Mouse (Mus musculus) activated CD4-positive, CD25-positive, alpha-beta regulatory T cell, adult 4 months (primary cell): Measurements from ENCODE around the gene Tmem234. TPM values are rescaled to one million over a fixed set of nuclear protein-coding genes. Genes with fewer than 3 reads are reported as not detected.
A peak's percentile ranks its signal among the peaks of the same experiment; 100 is the strongest.
"Not testable (repeated sequence)": the region's sequence is repeated elsewhere in the genome, so short reads cannot be mapped to it uniquely, and the experiment has no call there.

Source experiments
- ATAC-seq: one replicate; pipeline ENCODE4 v1.8.0; 2017
- polyA plus RNA-seq, 2 experiments: library from polyadenylated mRNA; unstranded; fragments of 100-300 nt; shearing (Covaris generic); gene quantifications; one replicate each; pipeline ENCODE4 v1.2.1; 2017

Tmem234 gene
- 100 to 1,000 TPM; 296 to 341 TPM for polyA plus RNA-seq

DNA sequence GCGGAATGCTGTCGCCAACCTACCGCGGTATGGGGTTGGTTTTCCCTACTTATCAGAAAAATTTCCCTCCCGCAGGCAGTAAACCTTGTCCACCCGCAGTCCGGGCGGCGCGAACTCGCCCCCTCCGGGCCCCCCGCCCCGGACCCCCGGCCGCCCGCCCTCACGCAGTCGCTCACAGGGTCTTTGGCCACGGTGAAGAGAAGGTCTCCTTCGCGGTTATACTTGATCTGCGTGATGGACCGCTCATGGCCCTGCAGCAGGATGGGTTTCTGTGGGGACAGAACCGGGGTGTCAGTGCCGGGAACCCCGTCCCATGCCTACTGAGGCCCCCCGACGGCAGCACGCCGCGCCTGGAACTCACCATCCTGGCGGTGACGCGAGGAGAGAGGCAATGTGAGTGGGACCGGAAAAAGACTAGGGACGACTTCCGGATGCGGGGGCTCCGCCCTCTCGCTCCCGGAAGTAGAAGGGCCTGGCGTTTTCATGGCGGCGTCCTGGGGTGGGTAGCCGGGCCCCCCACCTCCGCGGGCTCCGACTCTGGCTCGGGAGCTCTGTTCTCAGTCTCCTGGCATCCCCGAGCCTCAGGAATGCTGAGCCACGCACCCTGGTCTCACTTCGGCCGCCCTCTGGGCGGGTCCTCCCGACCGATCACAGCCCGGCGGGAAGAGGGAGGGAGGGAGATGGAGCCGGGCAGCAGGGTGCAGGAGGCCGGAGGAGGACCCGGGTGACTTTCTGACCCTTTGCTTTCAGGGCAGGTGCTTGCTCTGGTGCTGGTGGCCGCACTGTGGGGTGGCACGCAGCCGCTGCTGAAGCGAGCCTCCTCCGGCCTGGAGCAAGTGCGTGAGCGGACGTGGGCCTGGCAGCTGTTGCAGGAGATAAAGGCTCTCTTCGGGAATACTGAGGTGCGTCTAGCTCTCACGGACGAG, at the start of gene Tmem234, which contains the start of gene Eif3i:
Gene Tmem234 (plus strand): TSS at position 436 of the 926 bp plus-strand sequence.
Gene Eif3i (minus strand): TSS at position 416 of the 926 bp plus-strand sequence.
- ATAC-seq: peak; percentile 96

DNA sequence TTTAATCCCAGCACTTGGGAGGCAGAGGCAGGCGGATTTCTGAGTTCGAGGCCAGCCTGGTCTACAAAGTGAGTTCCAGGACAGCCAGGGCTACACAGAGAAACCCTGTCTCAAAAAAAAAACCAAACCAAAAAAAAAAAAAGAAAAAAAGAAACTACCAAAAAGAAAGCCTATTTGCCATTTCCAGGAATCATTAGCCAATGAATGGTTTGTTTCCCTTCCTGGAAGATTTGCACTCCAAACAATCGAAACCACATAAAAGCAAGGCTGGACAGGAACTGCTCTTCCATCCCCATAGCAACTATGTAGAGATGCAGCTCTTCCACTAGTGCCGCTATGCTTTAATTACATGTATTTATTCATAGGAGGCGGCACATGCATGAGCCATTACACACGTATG, 46.0 kb upstream of the Tmem234 start:
- ATAC-seq: not testable (repeated sequence)

DNA sequence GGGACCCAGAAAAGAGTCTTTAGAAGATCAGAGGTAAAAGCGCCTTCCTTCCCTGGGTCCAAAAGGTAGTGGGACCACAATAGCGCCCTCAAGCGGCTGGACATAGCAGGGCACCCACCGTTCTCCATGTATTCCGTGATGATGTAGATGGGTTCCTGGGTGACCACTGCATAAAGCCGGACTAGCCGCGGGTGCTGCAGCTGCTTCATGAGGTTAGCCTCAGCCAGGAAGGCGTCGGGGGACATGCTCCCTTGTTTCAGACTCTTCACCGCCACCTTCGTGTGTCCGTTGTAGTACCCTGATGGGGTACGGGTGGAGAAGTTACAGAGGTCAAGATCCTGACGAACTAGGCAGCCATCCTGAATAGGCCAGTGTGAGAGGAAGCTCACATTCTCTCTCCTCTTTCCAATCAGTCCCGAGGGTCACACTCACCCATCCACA, 45.0 kb upstream of the Tmem234 start:
- no peak for ATAC-seq

DNA sequence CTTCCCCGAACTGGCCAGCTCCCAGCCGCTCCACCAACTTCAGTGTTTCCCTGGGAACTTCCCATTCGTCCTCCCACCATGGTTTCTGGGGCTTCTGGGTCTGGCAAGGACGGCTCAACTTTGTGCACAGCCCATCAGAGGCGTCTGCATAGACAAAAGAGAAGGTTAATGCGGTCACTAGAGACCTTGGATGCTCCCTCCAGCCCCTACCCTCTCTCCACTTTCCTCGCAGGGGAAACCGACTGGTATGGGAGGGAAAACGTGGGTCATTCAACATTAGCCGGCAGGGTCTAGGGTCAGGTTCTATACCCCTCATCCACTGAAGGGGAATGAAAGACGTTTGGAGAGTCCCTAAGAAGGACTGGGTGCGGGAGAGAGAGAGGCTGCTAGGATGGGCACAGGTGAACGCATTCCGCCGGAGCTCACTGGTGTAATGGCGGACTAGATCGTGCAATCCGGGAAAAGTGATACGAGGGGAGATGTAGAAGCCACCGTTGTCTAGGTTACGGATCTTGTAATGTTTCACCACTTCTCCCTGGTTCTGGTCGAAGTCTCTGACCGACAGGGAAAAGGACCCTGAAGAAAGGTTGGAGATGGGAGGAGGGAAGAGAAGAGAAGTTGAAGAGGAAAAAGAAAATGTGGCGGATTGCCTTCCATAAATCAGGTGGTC, 44.5 kb upstream of the Tmem234 start:
- ATAC-seq: no peak

- ATAC-seq: no peak
These were observed 43.8 kb upstream of the Tmem234 start for GRCm38 (mm10) chr4:129556532-129557223.

DNA sequence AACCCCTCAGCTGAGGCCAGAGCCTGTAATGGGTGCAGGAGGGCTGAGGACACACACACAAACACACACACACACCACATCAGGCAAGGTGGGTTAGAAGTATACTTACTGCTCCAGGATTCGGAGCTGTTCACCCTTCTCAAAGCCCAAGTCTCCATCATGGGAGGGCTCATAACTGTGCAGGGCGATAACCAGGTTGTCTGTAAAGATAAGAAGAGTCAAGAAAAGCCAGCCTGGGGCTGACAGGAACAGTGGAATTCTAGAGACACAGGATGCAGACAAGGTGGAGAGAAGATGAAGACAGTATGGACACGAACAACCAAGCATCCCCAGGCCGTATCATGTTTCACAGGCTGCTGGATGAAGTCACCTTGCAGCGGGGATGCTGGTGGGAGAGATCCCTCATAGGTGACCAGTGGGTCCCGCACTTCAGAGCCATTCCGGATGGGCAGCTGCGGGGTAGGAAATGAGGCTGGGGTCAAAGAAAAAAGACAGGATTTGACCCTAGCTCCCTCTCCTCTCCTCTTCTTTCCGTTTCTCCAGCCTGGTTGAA, 43.1 kb upstream of the Tmem234 start:
- ATAC-seq: no peak

GRCm38 (mm10) chr4:129558321-129558955, 42.0 kb upstream of the Tmem234 start:
- ATAC-seq: peak; percentile 78

- no peak for ATAC-seq
These were observed 39.3 kb upstream of the Tmem234 start for GRCm38 (mm10) chr4:129561184-129561583.

GRCm38 (mm10) chr4:129563718-129564117, 36.8 kb upstream of the Tmem234 start:
- ATAC-seq: no peak

- ATAC-seq: peak; percentile 50
These were observed 35.3 kb upstream of the Tmem234 start for GRCm38 (mm10) chr4:129565139-129565538.

DNA sequence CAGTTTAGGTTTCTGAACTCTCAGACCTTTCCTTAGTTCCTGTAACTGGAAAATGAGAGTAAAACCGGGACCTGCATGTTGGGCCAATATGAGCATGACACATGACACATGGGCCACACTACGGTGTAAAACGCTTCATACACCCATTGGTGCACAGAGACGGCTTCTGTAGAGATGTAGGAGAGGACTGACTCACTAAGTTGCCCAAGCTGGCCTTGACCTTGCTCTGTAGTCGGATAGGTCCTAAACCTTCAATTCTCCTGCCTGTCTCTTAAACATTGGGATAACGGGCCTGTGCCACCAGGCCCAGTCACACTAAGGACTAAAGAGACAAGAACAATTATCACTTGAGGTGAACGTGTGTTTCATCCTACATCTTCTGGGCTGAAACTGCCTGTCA, 32.1 kb upstream of the Tmem234 start:
- no peak for ATAC-seq

DNA sequence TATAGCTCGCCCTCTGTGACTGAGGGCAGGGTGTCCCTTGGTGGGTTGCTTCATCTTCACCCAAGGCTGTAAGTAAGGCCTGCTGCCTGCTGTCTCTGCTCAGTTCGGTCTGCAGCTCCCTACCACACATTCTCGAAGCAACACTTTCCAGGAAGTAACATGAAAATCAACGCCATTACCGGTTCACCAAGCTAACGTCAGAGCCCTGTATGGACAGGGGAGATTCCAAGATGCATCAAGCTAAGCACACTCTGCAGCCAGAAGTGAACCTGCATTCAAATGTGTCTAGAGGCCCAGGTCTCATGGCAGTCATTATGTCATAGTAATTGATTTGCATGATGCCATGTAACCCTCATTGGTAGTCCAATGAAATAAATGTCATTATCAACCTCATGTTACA, 30.4 kb upstream of the Tmem234 start:
- ATAC-seq: peak; percentile 47

DNA sequence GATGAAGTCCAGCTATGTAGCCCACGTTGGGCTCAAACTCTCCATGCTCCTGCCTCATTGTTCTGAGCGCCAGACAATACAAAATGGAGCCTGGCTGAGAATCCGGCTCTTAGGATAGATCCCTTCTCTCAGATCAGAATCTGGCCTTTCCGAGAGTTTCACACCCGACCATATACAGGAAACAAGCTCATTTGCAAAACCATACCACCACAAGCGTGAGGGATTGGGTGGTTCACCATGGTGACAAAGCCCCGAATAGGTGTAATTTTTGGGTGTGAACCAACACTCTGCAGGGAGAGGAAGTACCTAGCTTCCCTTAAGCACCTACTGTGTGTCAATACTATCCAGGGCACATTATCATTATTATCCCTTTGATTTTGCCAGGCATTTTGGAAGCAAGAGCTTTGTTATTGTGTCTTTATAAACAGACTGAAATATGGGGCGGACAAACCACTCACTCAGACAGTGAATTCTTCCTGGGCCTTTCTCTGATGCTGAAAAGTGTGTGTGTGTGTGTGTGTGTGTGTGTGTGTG, 28.9 kb upstream of the Tmem234 start:
- peak; percentile 3 for ATAC-seq

- peak; percentile 7 for ATAC-seq
These were observed 28.0 kb upstream of the Tmem234 start for GRCm38 (mm10) chr4:129572236-129573092.

- no peak for ATAC-seq
These were observed 27.4 kb upstream of the Tmem234 start for GRCm38 (mm10) chr4:129573093-129573370.

- ATAC-seq: peak; percentile 61
These were observed 27.0 kb upstream of the Tmem234 start, which contains the start of gene Lck for GRCm38 (mm10) chr4:129573430-129573829. Gene Lck, minus strand, starts transcription at chr4:129573641.

DNA sequence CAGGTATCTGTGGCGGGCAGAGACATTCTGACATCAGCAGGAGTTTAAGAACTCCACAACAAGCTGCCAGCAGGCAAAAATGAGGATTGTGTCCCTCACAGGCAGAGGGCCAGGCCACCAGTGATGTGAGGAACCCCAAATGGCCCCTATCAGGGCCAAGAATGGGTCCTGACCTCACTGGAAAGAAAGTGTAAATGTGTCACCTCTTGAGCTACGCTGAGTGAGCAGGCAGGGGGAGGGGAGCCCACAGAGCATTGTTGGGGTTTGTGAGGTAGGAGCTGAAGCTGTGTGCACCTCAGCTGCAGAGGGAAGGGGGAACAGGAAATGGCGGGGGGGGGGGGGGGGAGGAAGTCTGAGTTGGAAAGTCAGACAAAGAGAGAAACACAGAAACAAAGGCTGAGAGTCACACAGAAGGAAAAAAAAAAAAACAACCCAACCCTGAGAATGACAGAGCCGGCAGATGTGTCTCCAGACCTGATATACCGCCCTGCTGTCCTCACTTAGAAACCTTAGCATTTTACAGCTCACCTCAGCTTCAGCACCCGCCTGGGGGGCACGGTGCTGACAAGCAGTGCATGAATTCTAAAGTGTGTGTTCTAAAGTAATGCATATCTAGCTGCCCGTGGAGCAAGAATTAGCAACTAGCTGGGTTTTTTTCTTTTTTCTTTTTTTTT, 25.2 kb upstream of the Tmem234 start:
- ATAC-seq: peak; percentile 71

GRCm38 (mm10) chr4:129576863-129577491, 23.5 kb upstream of the Tmem234 start:
- no peak for ATAC-seq

- no peak for ATAC-seq
These were observed 22.8 kb upstream of the Tmem234 start for GRCm38 (mm10) chr4:129577688-129578087.

- ATAC-seq: no peak
These were observed 22.0 kb upstream of the Tmem234 start, which contains the start of gene Fam167b for GRCm38 (mm10) chr4:129578466-129578865. Gene Fam167b, minus strand, starts transcription at chr4:129578549.
